In genomic region chr17:15824337-15824736, GRCm38 (mm10) we compare ENCODE assay signal across 8 mouse cellular contexts. TPM values are rescaled to one million over a fixed set of nuclear protein-coding genes. Genes with fewer than 3 reads are reported as not detected.
DNase-seq lines count a peak whose midpoint lies in the region; ATAC-seq and TF ChIP-seq lines count a peak whose summit lies in the region.

No protein-coding gene starts in this region.

- no peaks in the 10 kb centered on the region for H3K36me3 ChIP-seq in embryonic facial prominence, embryonic 15.5 days
- no peaks in the 10 kb centered on the region for H3K36me3 ChIP-seq in limb, embryonic 11.5 days (ENCODE audit: control insufficient read depth, insufficient read depth, low read length)

- peaks cover 44% of the 10 kb centered on the region for H3K4me1 ChIP-seq in embryonic facial prominence, embryonic 15.5 days
- H3K4me1 ChIP-seq in limb, embryonic 11.5 days (ENCODE audit: control insufficient read depth, insufficient read depth, low read length) = peaks cover 17% of the 10 kb centered on the region; the same call in 1 of the 2 replicates
- peaks cover 9% of the 10 kb centered on the region for H3K4me1 ChIP-seq in olfactory bulb, adult 2 months (ENCODE audit: control insufficient read depth, insufficient read depth, low read length)

- TF ChIP-seq CTCF in left cerebral cortex, adult 2 months (IDR thresholded peaks at IDR 0.05) = no peak
- no peak for TF ChIP-seq CTCF in olfactory bulb, adult 2 months (IDR thresholded peaks at IDR 0.05; ENCODE audit: insufficient read depth, low read depth, low read length)

- intact Hi-C loops in left cerebral cortex, adult 2 months (cut with DNase I) = no loop called here
- intact Hi-C loops in left cerebral cortex, postnatal 14 days (cut with DNase I) = no loop called here

- peaks cover 5% of the 10 kb centered on the region; the same call in 1 of the 2 replicates for H3K27me3 ChIP-seq in embryonic facial prominence, embryonic 15.5 days
- 0 out of 2 replicates have a peak, but pooled peaks cover under 1% of the 10 kb centered on the region for H3K27me3 ChIP-seq in limb, embryonic 11.5 days (ENCODE audit: control insufficient read depth, insufficient read depth, low read length)

- WGBS in embryonic facial prominence, embryonic 15.5 days = 33% methylated on average over 11 of the region's 11 CpGs
- 31% methylated on average over 11 of the region's 11 CpGs for WGBS in limb, embryonic 11.5 days
- 30% methylated on average over 11 of the region's 11 CpGs for WGBS in olfactory bulb, adult 2 months

- H3K4me3 ChIP-seq in left cerebral cortex, adult 2 months = peak overlapping the region; percentile 88
- peak overlapping the region; percentile 83 for H3K4me3 ChIP-seq in embryonic facial prominence, embryonic 15.5 days (replicated peaks)
- H3K4me3 ChIP-seq in limb, embryonic 11.5 days (ENCODE audit: low read depth, low read length) = peak overlapping the region; percentile 95
- peak overlapping the region; percentile 21 for H3K4me3 ChIP-seq in olfactory bulb, adult 2 months (ENCODE audit: insufficient read depth, low read depth, low read length)

- H3K4me2 ChIP-seq in embryonic facial prominence, embryonic 15.5 days (replicated peaks) = peak overlapping the region; percentile 87
- peak overlapping the region; percentile 83 for H3K4me2 ChIP-seq in limb, embryonic 11.5 days (ENCODE audit: low read depth, severe bottlenecking)

- TF ChIP-seq POLR2A in olfactory bulb, adult 2 months (IDR thresholded peaks at IDR 0.05; ENCODE audit: insufficient read depth, low read depth, low read length) = no peak

- DNase-seq in left cerebral cortex, adult 2 months (ENCODE audit: extremely low spot score in 1 of 2, low spot score in 2 of 2) = no peak
- no peak for DNase-seq in left cerebral cortex, postnatal 14 days (ENCODE audit: low spot score in 2 of 2)
- DNase-seq in limb, embryonic 11.5 days (ENCODE audit: low spot score) = no peak
- no peak for DNase-seq in frontal cortex, postnatal 14 days (ENCODE audit: low spot score in 2 of 2)

- peak overlapping the region; percentile 7; the same call in 1 of the 2 replicates for H3K27ac ChIP-seq in left cerebral cortex, adult 2 months
- peak overlapping the region; percentile 36; the same call in 1 of the 2 replicates for H3K27ac ChIP-seq in embryonic facial prominence, embryonic 15.5 days (replicated peaks)
- H3K27ac ChIP-seq in limb, embryonic 11.5 days (replicated peaks; ENCODE audit: low read depth, low read length) = no peak overlapping the region
- H3K27ac ChIP-seq in olfactory bulb, adult 2 months (ENCODE audit: insufficient read depth, low read depth, low read length) = no peak overlapping the region

- no peaks in the 10 kb centered on the region for H3K9me3 ChIP-seq in embryonic facial prominence, embryonic 15.5 days (replicated peaks)
- no peaks in the 10 kb centered on the region for H3K9me3 ChIP-seq in limb, embryonic 11.5 days (ENCODE audit: control insufficient read depth, low read length)

- ATAC-seq in embryonic facial prominence, embryonic 15.5 days (ENCODE audit: insufficient number of reproducible peaks, low FRiP score, low TSS enrichment, low read depth) = no peak
- ATAC-seq in limb, embryonic 11.5 days (ENCODE audit: insufficient number of reproducible peaks, low FRiP score, low TSS enrichment, low read depth) = no peak
- ATAC-seq in activated CD4-positive, CD25-positive, alpha-beta regulatory T cell, adult 4 months = no peak
- ATAC-seq in inflammation-experienced regulatory T-cells, adult 6 months = no peak

- H3K9ac ChIP-seq in embryonic facial prominence, embryonic 15.5 days = no peak overlapping the region
- peak overlapping the region; percentile 92 for H3K9ac ChIP-seq in limb, embryonic 11.5 days (ENCODE audit: low read length)

RNA-seq across cellular contexts. Expression of gene Rgmb, which starts 6.5 kb away (rescaled TPM):
- 10 to 100 TPM; 71.0 to 75.1 TPM for total RNA-seq in left cerebral cortex, adult 2 months (2021)
- total RNA-seq in left cerebral cortex, postnatal 14 days (2021) = 10 to 100 TPM; 62.4 to 79.1 TPM
- polyA plus RNA-seq in embryonic facial prominence, embryonic 15.5 days (2015; fragmentation: Nextera tagmentation; extraction: Ambion mirVana) = 27.9 and 28.9 TPM in 2 replicates
- polyA plus RNA-seq in limb, embryonic 11.5 days (2014; fragmentation: Nextera tagmentation; extraction: Ambion mirVana) = 19.4 and 21.8 TPM in 2 replicates
- polyA plus RNA-seq in olfactory bulb, adult 2 months (2012; ENCODE audit: insufficient read depth, insufficient read length, low replicate concordance, missing spikeins) = not detected in 2 replicates
- 1 to 10 TPM in 1 of 2 experiments, under 1 TPM in 1; 0.70 to 1.3 TPM for polyA plus RNA-seq in activated CD4-positive, CD25-positive, alpha-beta regulatory T cell, adult 4 months (2017; shearing (Covaris generic))
- under 1 TPM; 0.44 to 0.57 (median 0.52) TPM for polyA plus RNA-seq in inflammation-experienced regulatory T-cells, adult 6 months (2017; shearing (Covaris generic))

Comparison
In these comparisons a context has a peak if more than half of its experiments do, and no peak if none do; other contexts are left out.
1. H3K27ac ChIP-seq: peak in left cerebral cortex, adult 2 months (single experiment) and embryonic facial prominence, embryonic 15.5 days (single experiment); none in limb, embryonic 11.5 days (single experiment) and olfactory bulb, adult 2 months (single experiment).
2. H3K4me3 ChIP-seq: peak in every context shown above with its lines; median percentile 95 in limb, embryonic 11.5 days; 88 in left cerebral cortex, adult 2 months; 83 in embryonic facial prominence, embryonic 15.5 days; 21 in olfactory bulb, adult 2 months.